Mouse (Mus musculus) myocyte (in vitro differentiated cells): ENCODE measurements at regions not wholly inside any gene's neighbourhood (a gene's known extent, or its start where the extent isn't known, plus 50 kb on each side); places are given as distances from the start of the nearest gene placed in this dataset.
"Not testable (repeated sequence)": the region's sequence is repeated elsewhere in the genome, so short reads cannot be mapped to it uniquely, and the experiment has no call there.

ENCODE experiments used
- CEBPB ChIP-seq: IDR thresholded peaks from 2 replicates; pipeline ENCODE4 v1.6.1; 2011; ENCODE audit warnings: mild to moderate bottlenecking, moderate library complexity; ENCODE audit not compliant: poor library complexity, insufficient read depth, severe bottlenecking
- MAX ChIP-seq: IDR thresholded peaks from one replicate; pipeline ENCODE4 v1.6.1; 2011; ENCODE audit warnings: low read depth, mild to moderate bottlenecking, control low read depth
- POLR2A ChIP-seq: IDR thresholded peaks from one replicate; pipeline ENCODE4 v1.6.1; 2011; ENCODE audit warnings: low read depth, mild to moderate bottlenecking, control low read depth, moderate library complexity; ENCODE audit not compliant: insufficient read length
- POLR2AphosphoS2 ChIP-seq: IDR thresholded peaks from one replicate; pipeline ENCODE4 v1.6.1; 2011; ENCODE audit warnings: low read depth, control low read depth; ENCODE audit not compliant: insufficient read length
- REST ChIP-seq: IDR thresholded peaks from one replicate; pipeline ENCODE4 v1.6.1; 2011; ENCODE audit warnings: mild to moderate bottlenecking, control low read depth, moderate library complexity; ENCODE audit not compliant: insufficient read depth, insufficient read length
- TCF12 ChIP-seq: IDR thresholded peaks from one replicate; pipeline ENCODE4 v1.6.1; 2011; ENCODE audit warnings: mild to moderate bottlenecking, control low read depth; ENCODE audit not compliant: poor library complexity, insufficient read depth, severe bottlenecking
- TCF3 ChIP-seq: IDR thresholded peaks from one replicate; pipeline ENCODE4 v1.6.1; 2011; ENCODE audit warnings: low read depth, control low read depth; ENCODE audit not compliant: insufficient read length
- USF1 ChIP-seq: IDR thresholded peaks from one replicate; pipeline ENCODE4 v1.6.1; 2011; ENCODE audit warnings: low read depth, mild to moderate bottlenecking, control low read depth, moderate library complexity

DNA sequence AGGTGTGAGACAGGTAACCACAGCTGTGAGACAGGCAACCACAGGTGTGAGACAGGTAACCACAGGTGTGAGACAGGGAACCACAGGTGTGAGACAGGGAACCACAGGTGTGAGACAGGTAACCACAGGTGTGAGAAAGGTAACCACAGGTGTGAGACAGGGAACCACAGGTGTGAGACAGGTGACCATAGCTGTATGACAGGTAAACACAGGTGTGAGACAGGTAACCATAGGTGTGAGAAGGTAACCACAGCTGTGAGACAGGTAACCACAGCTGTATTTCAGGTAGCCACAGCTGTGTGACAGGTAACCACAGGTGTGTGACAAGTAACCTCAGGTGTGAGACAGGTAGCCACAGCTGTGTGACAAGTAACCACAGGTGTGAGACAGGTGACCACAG, 265.5 kb downstream of the Dysf start:
- TF ChIP-seq POLR2A, MAX, CEBPB, TCF12, USF1, POLR2AphosphoS2, REST, TCF3: not testable (repeated sequence)
